Mouse (Mus musculus) inflammation-experienced regulatory T-cells, adult 6 months (primary cell): ENCODE results near the gene Adamtsl1. TPM values are rescaled to one million over a fixed set of nuclear protein-coding genes. Genes with fewer than 3 reads are reported as not detected.

Source experiments
- ATAC-seq: one replicate; pipeline ENCODE4 v1.8.0; 2017
- polyA plus RNA-seq, 3 experiments: library from polyadenylated mRNA; unstranded; fragments of 100-300 nt; shearing (Covaris generic); gene quantifications; one replicate each; pipeline ENCODE4 v1.2.1; 2017

Adamtsl1 gene
- polyA plus RNA-seq, 3 experiments from 2014 or later = 0.67 TPM; not detected in 2

DNA sequence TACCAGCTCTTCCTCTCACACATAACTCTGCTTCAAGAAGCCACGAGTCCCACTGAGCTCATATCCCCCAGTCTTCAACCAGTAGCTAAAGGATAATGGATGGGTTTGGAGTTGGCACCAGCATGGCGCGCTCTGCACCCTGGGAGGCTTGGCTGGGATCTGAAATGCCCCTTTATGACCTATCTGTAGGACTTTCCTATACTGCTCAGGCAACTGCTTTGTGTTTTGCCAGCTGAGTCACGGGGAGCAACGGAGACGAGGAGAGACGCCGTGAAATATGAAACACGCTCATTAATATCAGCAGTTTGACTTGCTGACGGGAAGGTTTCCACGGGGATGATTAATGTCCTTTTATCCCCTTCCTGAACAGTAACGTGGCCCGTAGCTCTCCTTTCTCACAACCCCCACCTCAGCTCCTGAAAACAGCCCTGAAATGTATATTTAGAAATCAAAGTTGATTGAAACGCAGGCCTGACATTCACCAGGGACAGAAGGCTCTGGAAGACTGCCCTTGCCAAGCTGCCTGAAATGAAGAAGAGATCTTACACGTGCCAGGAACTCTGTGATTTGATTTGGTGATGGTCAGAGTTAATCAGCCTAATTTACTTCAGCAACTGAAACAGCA is 902.5 kb downstream of the Adamtsl1 start:
- ATAC-seq = no peak

DNA sequence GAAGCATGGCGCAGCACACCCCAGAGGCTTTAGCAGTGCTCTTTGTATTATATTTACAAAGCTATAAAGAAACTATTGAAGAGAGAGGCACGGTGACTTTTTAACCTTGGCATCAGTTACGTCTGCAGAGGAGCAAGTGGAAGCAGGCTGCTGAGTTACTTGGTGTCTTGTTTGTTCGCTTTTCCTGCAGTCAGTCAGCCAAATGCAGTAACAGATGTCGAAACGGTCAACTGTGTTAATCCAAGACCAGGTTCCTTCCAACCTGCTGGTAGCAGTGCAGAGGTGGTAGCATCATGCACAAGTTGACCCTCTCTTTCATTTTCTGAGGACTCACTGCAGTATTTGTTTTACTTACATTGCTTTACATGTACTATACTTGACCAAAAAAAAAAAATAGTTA is 908.6 kb downstream of the Adamtsl1 start:
- no peak for ATAC-seq

DNA sequence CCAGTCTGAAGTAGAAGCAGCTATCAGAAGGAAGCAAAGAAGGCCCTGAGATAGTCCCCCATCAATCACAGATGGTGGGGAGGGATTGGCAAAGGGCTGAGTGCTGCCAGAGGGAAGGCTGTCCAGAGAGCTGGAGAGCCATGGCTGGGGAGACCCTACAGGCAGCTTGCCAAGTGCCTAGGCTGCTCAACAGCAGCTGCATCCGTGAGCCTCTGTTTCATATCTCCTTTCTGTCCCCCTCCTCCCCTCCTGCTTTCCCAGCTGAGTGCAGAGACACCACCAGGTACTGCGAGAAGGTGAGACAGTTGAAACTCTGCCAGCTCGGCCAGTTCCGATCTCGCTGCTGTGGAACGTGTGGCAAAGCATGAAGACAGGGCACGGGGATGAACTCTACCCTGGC is 911.6 kb downstream of the Adamtsl1 start:
- no peak for ATAC-seq

DNA sequence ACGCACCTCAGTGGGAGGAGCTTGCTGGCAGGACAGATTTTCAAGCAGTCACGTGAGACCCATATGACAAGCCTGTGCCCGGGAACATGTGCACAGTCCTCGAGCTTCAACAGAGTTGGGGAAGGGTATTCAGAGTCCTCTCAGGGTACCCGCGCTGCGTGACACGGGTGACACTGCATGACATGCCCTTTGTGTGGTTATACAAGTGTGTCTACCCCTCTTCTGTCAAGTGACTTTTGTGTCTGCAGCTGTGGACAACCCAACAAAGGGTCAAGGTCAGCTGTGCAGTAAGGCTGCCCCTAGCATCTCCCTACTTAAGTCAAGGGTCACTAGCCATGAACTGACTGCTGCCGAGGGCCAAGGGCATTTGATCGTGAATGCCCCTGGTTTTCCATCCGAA is 912.6 kb downstream of the Adamtsl1 start:
- no peak for ATAC-seq

DNA sequence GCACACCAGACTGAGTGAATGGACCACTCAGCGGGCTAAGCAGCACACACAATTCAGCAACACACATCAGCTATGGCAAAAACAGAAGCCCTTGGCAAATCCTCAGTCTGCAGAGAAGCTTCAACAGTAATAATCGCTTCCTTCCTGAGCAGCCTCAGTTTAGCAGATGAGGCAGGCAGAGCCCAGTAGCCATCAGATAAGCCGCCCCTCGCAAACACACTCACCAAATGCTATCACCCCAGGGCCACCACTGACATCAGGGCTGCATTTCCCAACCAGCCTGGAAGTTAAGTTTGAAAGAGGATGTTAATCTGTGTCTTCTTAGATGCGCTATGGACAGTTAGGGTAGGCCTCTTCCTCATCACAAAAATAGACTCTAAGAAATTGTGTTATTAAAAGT is 913.3 kb downstream of the Adamtsl1 start:
- ATAC-seq = no peak

DNA sequence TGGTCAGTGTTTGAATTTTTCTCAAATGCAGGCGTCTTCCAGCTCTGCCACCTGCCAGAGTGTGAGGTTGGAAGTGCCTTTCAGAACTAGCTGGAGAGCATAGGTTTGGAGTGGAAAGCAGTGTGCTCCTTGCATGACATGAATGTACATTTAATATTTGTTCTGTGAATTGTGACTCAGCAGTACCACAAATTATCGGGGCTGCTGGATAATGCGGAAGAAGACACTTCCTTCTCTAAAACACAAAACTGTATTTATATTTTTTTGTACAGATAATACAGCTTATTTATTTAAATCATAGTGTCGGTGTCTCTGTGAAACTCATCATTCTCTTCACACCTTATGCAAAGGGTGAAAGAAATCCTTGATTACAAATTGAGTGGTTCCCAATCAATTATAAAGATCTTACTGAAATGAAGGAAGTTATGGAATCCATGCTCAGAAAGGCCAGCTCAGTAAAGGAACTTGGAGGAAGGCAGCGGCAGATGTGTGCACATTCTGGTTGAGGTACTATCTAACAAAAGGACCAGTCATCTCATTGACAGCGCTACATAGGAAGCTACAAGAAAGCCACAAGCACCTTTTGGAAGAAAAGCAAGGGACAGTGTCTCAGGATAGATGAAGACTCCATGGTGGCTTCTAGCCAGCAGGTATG is 914.2 kb downstream of the Adamtsl1 start:
- ATAC-seq = no peak

DNA sequence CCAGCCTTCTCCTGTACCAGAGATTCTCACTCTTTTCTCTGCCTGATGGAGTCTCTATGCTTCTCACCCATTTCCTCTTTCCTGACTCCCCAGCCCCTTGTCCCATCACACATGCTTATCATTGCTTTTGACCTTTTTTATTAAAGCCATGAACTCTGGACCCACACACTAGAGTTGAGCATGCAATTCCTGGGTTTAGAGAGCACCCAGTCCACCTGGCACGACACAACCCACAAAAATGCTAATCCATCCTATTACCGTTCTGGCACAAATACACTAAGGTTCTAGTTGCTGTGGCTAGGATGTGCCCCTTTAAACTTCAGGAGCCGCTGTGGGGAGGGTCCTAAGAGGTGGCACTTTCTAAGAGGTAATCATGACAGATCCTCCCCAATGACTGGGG is 921.7 kb downstream of the Adamtsl1 start:
- ATAC-seq = no peak

DNA sequence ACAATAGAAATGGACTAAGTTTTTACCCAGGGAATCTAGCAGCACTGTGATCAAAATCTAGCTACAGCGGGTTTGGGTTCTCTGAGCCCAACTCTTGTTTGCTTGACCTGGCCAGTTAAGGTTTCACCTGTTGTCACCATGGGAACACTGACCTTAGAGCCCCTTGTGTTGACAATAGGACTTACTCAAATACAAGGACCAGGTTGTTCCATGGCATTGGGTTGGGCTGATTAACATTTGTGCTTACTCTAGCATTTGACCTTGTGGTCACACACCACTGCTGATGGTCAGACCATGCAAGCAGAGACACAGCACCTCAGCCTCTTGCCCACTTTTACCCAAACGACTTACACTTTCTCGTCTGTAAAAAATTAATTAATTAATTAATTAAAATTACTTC is 922.4 kb downstream of the Adamtsl1 start:
- ATAC-seq = no peak

DNA sequence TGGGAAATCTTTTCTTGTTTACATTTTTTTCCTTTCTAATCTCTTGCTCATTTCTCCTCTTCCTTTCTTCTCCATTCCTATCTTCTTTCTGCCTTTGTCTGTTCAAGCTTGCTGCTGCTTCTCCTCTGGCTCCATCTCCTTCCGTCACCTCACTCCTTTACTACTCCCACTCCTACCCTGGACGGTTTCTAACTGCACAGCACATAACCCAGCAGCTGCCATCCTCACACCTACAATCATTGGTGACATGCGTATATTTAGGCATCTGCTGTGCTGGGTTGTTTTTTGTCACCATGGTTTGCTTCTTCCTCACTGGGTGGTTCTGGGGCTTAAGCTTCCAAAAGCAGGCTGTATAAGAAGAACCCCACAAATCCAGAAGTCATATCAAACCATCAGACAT is 936.5 kb downstream of the Adamtsl1 start:
- no peak for ATAC-seq

DNA sequence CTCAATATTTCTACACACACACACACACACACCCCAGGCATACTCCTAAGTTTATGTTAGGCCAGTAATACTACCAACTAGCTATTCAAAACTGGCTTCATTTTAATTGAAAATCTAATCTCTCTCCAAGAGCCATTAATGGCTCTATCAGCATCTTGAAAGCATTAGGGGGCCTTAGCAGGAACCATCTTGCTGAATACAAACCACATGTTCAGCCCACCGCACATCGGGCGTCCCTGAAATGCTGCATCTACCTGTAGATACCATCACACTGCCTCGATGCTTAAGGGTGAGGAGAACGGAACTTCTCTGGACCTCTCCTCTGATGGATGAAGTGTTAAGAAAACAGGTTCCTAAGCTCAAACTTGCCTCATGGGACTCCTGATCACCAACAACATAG is 950.8 kb downstream of the Adamtsl1 start:
- no peak for ATAC-seq
